11 mouse cellular contexts compared by ENCODE assay signal in the genomic region with DNA sequence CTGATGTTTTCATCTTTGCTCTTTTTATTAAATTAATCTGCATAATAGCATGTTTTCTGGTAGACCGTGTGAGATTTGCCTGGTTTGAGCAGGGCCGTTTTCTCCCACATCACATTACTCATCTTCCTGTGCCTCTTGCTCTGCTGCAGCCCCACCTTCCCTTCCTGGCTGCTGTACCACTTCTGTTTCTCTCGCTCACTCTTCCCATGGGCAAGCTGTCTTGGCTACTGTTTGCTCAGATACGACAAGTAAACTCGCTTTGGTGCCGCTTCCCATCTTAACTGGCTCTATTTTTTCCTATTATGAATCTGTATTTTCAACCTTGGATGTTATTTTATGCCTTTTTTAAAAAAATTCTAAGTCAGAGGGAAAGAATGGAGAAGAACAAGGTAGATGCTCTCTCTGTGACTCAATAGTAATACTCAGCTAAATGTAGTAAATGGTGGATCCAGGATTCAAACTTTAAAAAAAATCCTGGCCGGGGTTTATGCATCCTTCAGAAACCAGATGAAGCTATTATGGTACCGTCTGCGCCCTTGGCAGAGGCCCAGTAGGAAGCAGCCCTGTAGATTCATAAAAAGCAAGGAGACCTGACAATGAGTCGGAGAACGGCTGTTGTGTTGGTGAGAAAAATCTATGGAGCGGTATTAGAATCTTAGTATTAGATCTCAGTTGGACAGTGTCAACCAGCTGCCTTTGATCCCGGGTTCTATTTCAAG. TPM values are rescaled to one million over a fixed set of nuclear protein-coding genes. Genes with fewer than 3 reads are reported as not detected.
DNase-seq lines count a peak whose midpoint lies in the region; ATAC-seq lines count a peak whose summit lies in the region.
"Had no signal": no experiment of that assay in that cellular context is flagged by ENCODE, and none has a peak within 500 bp of the region (broad histone marks: within the 10 kb centered on the region; RNA-seq: fewer than 3 reads in every experiment).

No protein-coding gene starts in this region.

- no peak overlapping the region for H3K4me3 ChIP-seq in intestine, embryonic 16.5 days (ENCODE audit: low read length)
- H3K4me3 ChIP-seq: embryonic facial prominence, embryonic 15.5 days had no signal

- H3K36me3 ChIP-seq in intestine, embryonic 16.5 days (ENCODE audit: control insufficient read depth, insufficient read depth, low read length) = peaks cover 7% of the 10 kb centered on the region; the same call in 1 of the 2 replicates

- H3K4me2 ChIP-seq in intestine, embryonic 16.5 days (ENCODE audit: low read depth, low read length) = no peak overlapping the region
- H3K4me2 ChIP-seq: embryonic facial prominence, embryonic 15.5 days; lung, embryonic 14.5 days had no signal

- no peaks in the 10 kb centered on the region for H3K27me3 ChIP-seq in intestine, embryonic 16.5 days (replicated peaks; ENCODE audit: control insufficient read depth, insufficient read depth, low read length)
- H3K27me3 ChIP-seq: embryonic facial prominence, embryonic 15.5 days had no signal

- H3K4me1 ChIP-seq in intestine, embryonic 16.5 days (ENCODE audit: control insufficient read depth, insufficient read depth, low read length) = no peaks in the 10 kb centered on the region

- WGBS in intestine, embryonic 16.5 days = 77% methylated on average over 13 of the region's 13 CpGs

- H3K27ac ChIP-seq in intestine, embryonic 16.5 days (ENCODE audit: low read length) = no peak overlapping the region
- H3K27ac ChIP-seq: embryonic facial prominence, embryonic 15.5 days; kidney, postnatal 0 days had no signal

- no peak for DNase-seq in frontal cortex, postnatal 25 days (ENCODE audit: low spot score in 2 of 2)
- DNase-seq in cerebellum, adult 18-20 months = peak; percentile 84 to 86
- DNase-seq in layer of hippocampus, adult 8-10 months (ENCODE audit: low spot score in 2 of 2) = peak; percentile 84 to 86
- peak; percentile 83 to 90 for DNase-seq in right cerebral cortex, postnatal 10 days (ENCODE audit: low spot score in 2 of 2)
- no peak for DNase-seq in gastrocnemius, adult 18-20 months (ENCODE audit: low spot score)
- no peak for DNase-seq in spleen, adult 12 weeks (ENCODE audit: low spot score)
- DNase-seq: lung, embryonic 14.5 days had no signal

- peak; percentile 93 for ATAC-seq in frontal cortex, adult (ENCODE audit: low TSS enrichment)
- ATAC-seq in intestine, embryonic 16.5 days = no peak

- H3K9me3 ChIP-seq in intestine, embryonic 16.5 days (ENCODE audit: control insufficient read depth, low read length) = no peaks in the 10 kb centered on the region
- H3K9me3 ChIP-seq: embryonic facial prominence, embryonic 15.5 days had no signal

- H3K9ac ChIP-seq in intestine, embryonic 16.5 days (ENCODE audit: low read depth, low read length) = no peak overlapping the region
- H3K9ac ChIP-seq: embryonic facial prominence, embryonic 15.5 days; lung, embryonic 14.5 days had no signal

RNA-seq across cellular contexts. Expression of a gene that starts 13.7 kb away (rescaled TPM):
- 10 to 100 TPM; 17.8 to 23.3 (median 19.6) TPM for total RNA-seq in layer of hippocampus, adult 8-10 months (2022)
- 1 to 10 TPM; 1.6 to 2.7 TPM for total RNA-seq in gastrocnemius, adult 18-20 months (2021)
- polyA plus RNA-seq in intestine, embryonic 16.5 days (2015; fragmentation: Nextera tagmentation; extraction: Ambion mirVana) = 51.4 and 56.1 TPM in 2 replicates

RNA-seq across cellular contexts. Expression of a gene that starts 13.9 kb away (rescaled TPM):
- 10 to 100 TPM; 49.9 to 71.9 (median 56.2) TPM for total RNA-seq in layer of hippocampus, adult 8-10 months (2022)
- 10 to 100 TPM; 46.6 to 47.1 TPM for total RNA-seq in gastrocnemius, adult 18-20 months (2021)
- 129 and 132 TPM in 2 replicates for polyA plus RNA-seq in intestine, embryonic 16.5 days (2015; fragmentation: Nextera tagmentation; extraction: Ambion mirVana)

RNA-seq across cellular contexts. Expression of a gene that starts 48.6 kb away (rescaled TPM):
- total RNA-seq in layer of hippocampus, adult 8-10 months (2022) = 10 to 100 TPM; 35.5 to 44.8 (median 42.0) TPM
- total RNA-seq in gastrocnemius, adult 18-20 months (2021) = 100 to 1,000 TPM; 163 to 166 TPM
- polyA plus RNA-seq in intestine, embryonic 16.5 days (2015; fragmentation: Nextera tagmentation; extraction: Ambion mirVana) = 5.4 and 7.3 TPM in 2 replicates

Comparison
In these comparisons a context has a peak if more than half of its experiments do, and no peak if none do; other contexts are left out.
1. DNase-seq: peak in cerebellum, adult 18-20 months (2 of 2), layer of hippocampus, adult 8-10 months (2 of 2) and right cerebral cortex, postnatal 10 days (2 of 2); none in frontal cortex, postnatal 25 days (0 of 2), gastrocnemius, adult 18-20 months (single experiment) and spleen, adult 12 weeks (single experiment).
2. RNA of a gene that starts 13.7 kb away (total RNA-seq): 17.8 to 23.3 TPM in layer of hippocampus, adult 8-10 months; 1.6 to 2.7 TPM in gastrocnemius, adult 18-20 months; every median in the first group is over 4 times any median in the second.